Mouse (Mus musculus) brown adipose tissue, adult 24 weeks (tissue): ENCODE data around the gene Pcdh9. TPM values are rescaled to one million over a fixed set of nuclear protein-coding genes. Genes with fewer than 3 reads are reported as not detected.
"Not testable (repeated sequence)": the region's sequence is repeated elsewhere in the genome, so short reads cannot be mapped to it uniquely, and the experiment has no call there.

Source experiments
- H3K27ac ChIP-seq: fragments of 200-500 bp; replicated peaks from 2 replicates; pipeline ENCODE4 v1.5.1; 2012; ENCODE audit warnings: low read depth, mild to moderate bottlenecking, low read length
- H3K4me1 ChIP-seq: fragments of 200-500 bp; 2 replicates; pipeline ENCODE4 v1.6.1; 2012; ENCODE audit warnings: low read length, mixed read lengths; ENCODE audit not compliant: control insufficient read depth, insufficient read depth, insufficient read length
- H3K4me3 ChIP-seq: fragments of 200-500 bp; 2 replicates; pipeline ENCODE4 v1.5.1; 2012; ENCODE audit warnings: low read depth, mild to moderate bottlenecking, low read length, moderate library complexity; ENCODE audit not compliant: insufficient read depth
- polyA plus RNA-seq: library from polyadenylated mRNA; stranded (reverse); fragments of >200 nt; gene quantifications from 2 replicates; pipeline ENCODE4 v1.2.4, GENCODE M21; 2012; ENCODE audit not compliant: missing spikeins, insufficient read depth, insufficient read length

Pcdh9 gene
- polyA plus RNA-seq, 1 experiment, result 0.16 TPM

DNA sequence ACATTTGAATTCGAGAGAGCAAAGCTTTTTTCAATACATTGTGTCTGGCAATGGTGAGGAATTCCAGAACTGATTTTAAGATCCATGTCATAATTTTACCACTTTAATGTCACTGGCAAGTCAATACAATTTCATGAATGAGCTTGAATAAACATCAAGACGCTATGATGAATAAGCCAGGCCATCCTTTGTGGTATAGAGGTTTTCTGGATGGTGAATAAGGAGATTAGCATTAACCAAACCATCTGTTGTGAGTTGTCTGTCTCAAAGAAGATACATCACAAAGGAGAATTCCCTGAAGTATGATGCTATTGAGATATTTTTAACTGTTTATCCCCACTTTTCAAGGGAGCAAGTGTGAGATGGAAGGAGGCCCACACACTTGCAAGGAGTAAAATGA is 602.1 kb downstream of the Pcdh9 start:
- no peak overlapping the region for H3K27ac ChIP-seq

DNA sequence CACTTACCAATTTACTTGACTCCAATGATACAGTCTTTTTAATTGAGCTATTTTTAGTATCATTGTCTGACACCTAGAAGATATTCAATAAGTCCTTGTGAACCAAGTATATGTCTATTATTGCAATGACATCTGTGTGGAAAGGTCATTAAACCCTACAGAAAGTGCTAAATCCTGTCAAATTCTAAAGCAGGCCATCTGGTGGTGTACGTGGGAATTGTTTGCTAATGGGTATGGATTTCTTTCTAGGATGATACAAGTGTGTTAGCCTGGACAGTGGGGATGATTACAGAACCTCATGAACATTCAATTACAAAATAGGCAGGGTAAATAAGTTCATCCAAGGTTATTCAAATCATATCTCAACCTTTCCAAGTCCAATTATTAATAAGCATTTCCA is 602.8 kb downstream of the Pcdh9 start:
- Histone ChIP-seq H3K4me1 (no peaks in the 10 kb centered on the region), H3K27ac (no peak overlapping the region), H3K4me3 (no peak overlapping the region)

More for the DNA sequence above, 602.1 kb downstream of the Pcdh9 start:
- no peaks in the 10 kb centered on the region for H3K4me1 ChIP-seq
- no peak overlapping the region for H3K4me3 ChIP-seq

DNA sequence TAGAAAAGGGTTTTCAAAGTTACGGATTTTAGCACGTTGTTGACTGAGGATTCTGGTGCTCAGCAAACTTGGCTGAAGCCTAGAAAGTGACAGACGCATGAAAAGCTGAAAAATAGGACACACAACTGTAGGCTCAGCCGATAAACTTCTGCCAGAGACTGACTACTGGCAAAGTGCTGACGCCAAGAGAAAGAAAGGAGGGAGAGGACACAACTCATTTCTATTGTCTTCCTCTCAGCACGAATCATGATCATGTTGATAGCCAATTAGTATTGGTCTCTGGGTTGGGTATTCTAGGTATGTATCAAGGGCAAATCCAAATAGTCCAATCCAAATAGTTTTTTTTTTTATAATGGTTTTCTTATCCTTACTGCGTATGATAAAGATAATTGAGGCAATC is 605.3 kb downstream of the Pcdh9 start:
- H3K4me3 ChIP-seq, result no peak overlapping the region
- no peak overlapping the region for H3K27ac ChIP-seq
- no peaks in the 10 kb centered on the region for H3K4me1 ChIP-seq

DNA sequence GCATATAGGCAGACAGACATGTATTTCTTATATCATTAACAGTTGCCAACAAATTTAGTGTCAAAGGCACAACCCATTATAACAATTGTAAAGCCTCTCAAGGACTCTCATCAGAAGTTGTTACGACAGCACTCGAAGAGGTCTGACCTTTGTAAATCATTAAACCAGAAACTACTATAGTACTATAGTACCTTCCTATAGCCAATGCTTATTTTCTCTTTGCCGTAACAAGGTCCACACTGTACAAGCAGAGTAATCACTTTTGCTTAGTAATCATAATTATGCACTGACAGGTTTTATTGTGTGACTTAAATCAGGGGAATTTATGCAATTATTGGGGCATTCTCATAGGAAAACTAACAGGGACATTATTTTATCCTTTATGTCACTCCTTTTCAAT is 606.5 kb downstream of the Pcdh9 start:
- no peak overlapping the region for H3K27ac ChIP-seq
- H3K4me3 ChIP-seq, result no peak overlapping the region
- no peaks in the 10 kb centered on the region for H3K4me1 ChIP-seq

DNA sequence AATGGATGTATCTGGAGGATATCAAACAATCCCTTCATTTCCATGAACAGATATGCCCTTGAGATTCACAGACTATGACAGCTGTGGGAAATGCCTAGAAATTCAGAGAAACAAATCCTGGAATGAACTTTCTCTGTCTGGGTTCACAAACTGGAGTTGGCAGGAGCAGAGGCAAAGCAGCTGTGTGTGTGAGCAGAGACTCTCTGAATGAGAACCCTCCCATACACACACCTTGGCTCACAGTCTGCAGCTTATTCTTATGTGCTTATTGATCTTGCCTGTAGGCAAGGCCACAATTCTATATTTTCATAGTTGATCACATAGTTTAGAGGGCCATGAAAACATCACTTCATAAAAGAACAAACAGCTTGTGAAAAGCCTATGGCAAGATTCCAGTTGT is 614.8 kb downstream of the Pcdh9 start:
- no peak overlapping the region for H3K4me3 ChIP-seq
- no peak overlapping the region for H3K27ac ChIP-seq
- H3K4me1 ChIP-seq, result no peaks in the 10 kb centered on the region

DNA sequence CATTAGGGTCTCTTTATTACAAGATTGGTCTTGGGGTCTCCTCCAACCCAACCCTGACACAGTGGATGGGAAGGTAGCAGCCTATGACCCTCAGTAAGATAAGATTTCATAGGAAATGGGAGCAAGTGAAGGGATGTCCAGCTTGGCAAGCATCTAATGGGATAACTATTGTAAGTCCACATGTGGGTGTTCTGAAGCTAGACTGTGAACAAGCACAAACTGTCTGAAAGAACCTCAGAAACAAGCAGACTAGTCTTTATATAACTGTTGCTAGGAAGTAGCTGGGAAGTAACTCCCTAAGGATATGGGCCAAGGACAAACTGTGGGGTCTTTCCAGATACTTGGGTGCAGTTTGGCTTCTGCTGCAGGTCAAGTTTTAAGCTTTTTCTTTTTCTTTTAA is 615.7 kb downstream of the Pcdh9 start:
- H3K27ac ChIP-seq, result no peak overlapping the region
- H3K4me3 ChIP-seq, result no peak overlapping the region
- no peaks in the 10 kb centered on the region for H3K4me1 ChIP-seq

DNA sequence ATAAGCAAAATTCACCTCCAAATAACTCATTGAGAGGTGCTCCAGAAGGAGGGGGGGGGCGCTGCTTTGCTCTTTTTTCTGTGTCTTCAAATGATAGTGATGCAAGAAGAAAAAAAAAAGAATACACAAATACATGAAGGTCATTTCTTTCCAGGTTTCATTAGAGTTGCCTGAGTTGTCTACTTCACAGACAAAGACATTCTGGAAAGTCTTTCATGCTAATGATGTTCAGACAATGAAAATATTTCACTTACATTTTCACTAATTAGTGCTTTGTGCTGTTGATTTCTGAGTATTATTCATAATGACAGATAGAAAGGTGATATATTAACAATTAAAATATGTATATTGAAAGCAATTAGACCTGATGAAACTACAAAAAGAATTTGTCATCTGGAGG is 637.1 kb downstream of the Pcdh9 start:
- Histone ChIP-seq H3K4me3 (no peak overlapping the region), H3K27ac (no peak overlapping the region), H3K4me1 (no peaks in the 10 kb centered on the region)

DNA sequence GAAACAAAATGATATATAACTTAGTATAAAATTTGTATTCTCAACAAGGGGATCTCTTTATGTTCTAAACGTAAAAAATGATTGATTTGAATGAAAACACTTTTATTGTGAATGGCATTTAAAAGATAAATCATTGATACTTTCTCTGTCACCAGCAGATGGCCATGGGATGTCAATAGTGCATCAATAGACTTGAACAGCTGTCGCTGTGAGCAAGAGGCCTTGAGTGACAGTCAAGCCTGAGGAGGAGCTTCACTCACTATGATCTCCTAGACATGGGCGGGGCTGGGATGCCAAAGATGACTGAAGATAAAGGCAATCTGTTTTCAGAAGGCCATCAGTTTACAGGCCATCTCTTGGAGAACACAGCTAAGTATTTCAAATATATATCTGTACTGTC is 650.2 kb downstream of the Pcdh9 start:
- Histone ChIP-seq H3K4me3 (no peak overlapping the region), H3K4me1 (no peaks in the 10 kb centered on the region)

DNA sequence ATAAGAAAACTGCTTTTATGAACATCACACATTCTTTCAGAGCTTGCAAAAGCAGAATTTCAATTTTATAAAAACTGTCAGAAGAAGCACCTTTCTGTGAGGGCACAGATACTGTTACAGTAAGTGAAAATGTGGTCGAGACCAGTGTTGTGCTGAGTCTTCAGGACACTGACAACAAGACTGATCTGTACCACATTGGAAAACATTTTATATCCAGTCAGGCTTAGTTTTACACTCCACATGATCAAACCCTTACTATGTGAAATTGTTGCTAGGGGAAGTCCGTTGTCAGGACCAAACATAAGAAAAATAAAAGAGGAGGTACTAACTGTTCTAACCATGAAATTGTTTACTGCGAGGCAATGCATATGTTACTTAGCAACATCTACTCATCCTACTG is 656.1 kb downstream of the Pcdh9 start:
- H3K4me1 ChIP-seq, result no peaks in the 10 kb centered on the region
- H3K4me3 ChIP-seq, result no peak overlapping the region
- no peak overlapping the region for H3K27ac ChIP-seq

More for the DNA sequence above, 650.2 kb downstream of the Pcdh9 start:
- H3K27ac ChIP-seq, result no peak overlapping the region

DNA sequence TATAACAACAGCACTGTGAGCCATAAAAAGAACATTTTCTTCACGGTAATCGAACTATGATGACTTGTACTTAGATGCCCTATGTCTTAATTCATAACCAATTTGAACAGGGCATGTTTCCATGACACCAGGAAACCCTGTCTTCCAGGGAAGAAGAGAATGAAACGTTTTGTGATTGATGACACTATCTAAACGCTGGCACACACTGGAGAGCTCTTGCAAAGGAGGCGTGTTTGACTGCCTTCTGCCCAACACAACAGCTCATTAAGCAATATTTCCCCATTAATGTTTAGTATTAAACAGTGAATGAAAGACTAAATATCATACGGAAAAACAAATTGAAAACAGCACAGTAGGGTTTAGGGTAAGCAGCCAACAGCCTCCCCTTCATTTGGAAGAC is 656.9 kb downstream of the Pcdh9 start:
- H3K4me3 ChIP-seq, result no peak overlapping the region
- H3K4me1 ChIP-seq, result no peaks in the 10 kb centered on the region
- no peak overlapping the region for H3K27ac ChIP-seq

DNA sequence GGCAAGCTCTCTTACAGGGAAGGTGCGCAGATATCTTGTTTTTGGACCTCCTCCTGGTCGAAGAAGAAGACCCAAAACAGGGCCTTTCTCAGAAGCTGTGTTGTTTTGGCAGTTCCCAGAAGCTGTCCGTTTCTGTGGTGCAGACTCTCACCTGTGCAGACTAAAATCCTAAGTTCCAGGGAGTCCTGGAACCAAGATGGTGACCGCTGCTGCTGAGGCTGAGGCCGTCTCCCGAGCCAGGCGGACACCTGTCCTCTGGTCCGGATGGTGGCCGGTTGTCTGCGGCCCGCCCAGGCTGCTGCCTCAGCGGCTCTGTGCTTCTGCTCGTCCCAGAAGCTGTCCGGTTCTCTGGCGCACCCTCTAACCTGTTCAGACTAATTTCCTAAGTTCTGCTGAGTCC is 675.6 kb downstream of the Pcdh9 start:
- not testable (repeated sequence) for H3K27ac ChIP-seq, H3K4me1 ChIP-seq, H3K4me3 ChIP-seq

DNA sequence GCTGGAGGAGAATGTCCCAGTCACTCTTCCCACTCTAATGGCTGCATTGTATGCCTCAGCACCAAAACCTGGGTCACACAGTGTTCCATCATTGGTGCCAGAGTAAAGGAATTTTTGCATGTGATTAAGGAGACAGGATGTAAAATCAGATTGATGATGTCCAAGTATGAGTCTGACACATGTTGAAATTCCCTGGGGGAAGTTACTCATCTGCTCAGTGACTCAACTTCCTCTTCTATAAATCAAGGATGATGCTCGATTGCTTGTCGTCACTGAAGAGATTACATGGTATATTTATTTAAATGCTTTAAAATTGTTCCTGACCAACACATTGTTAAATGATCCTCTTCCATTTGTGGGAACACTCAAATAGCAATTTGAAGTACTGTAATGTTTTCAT is 690.7 kb downstream of the Pcdh9 start:
- Histone ChIP-seq H3K4me3 (no peak overlapping the region), H3K27ac (no peak overlapping the region), H3K4me1 (no peaks in the 10 kb centered on the region)

DNA sequence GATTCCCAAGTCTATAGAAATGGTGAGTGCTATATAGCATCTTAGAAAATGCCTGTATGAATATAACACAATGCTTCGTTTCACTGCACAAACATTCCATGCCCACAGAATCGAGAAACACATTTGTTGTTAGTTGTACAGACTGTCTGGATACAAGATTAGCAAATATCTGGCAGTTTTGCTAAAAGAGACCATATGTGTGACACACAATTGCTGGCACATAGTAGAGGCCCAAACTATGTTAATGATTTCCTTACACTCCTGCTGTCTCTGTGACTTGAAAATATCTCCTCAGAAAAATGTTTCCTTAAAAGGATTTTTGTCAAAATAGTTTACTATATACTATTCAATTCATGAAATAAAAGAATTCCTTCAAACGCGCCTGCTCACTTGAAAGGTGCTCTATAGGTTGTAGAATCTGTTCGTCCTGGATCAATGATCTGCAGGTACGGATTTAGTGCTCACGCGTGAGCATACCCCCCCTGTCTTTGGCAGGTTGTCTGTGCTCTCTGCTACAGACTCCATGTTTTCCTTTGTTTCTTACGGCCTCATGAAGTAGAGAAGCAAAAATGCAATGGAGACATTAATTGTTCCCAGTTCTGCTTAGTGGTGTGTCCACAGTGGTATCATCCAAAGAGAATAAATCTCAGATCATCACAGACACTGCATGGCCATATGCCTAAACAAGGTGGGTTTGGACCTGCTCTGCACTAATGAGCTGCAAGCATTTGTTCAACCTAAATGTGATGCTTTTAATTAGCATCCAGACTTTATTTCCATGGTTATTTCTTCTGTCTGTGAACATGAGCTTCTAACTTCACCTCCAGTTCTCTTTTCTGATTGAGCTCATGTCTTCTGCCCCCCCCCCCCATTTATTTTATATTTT is 707.6 kb downstream of the Pcdh9 start:
- Histone ChIP-seq H3K4me1 (no peaks in the 10 kb centered on the region), H3K4me3 (no peak overlapping the region), H3K27ac (no peak overlapping the region)

DNA sequence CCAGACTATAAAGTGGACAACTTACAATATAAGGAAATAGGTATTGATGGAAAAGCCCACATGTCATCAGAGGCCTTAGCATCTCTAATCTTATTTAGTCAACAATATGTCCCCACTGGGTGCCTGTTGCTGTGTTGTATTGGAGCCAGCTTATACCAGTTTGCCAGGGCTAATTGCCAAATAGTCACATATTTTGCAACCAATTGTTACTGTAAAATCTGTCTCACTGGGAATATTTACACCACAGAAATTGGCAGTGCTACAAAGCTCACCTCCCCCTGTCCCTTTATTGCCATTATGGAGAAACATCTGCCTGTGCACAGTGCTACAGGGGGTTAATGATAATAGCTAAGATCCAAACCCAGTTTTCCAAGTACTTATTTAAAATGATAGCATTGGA is 721.3 kb downstream of the Pcdh9 start:
- Histone ChIP-seq H3K4me3 (no peak overlapping the region), H3K27ac (no peak overlapping the region), H3K4me1 (no peaks in the 10 kb centered on the region)

DNA sequence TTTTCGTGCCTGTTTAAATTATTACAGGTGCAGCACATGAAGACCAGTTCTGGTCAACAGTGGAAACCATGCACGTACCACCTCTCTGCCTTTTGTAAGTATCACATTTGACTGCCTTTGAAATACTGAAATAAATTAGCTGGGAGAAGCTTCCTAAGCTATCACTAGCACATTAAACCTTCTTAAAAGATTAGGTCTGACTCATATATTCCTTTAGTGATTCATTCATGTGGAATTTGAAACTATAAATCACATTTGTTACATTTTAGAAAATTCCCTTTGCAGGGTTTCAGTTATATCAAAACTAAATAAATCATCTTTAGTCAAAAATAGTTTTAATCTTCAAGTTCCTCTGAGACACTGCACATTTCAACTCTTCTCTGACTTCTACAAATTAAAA is 722.1 kb downstream of the Pcdh9 start:
- no peak overlapping the region for H3K27ac ChIP-seq

DNA sequence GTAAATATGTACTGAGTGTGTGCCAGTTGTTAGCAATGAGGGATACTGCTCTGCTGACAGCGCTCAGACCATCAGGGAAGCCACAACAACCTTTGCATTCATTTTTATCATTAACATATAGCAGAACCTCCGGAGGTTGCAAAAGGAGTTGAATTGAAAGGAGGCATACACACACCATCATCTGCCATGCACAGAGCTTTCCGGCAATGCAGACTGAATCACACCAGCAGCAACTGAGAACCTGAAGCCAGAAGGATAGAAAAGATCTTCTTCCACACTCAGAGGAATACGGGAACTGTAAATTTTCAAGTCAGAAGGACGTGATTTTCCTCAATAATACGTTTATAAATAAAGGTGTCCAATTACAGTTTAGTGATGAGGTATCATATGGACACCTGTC is 747.1 kb downstream of the Pcdh9 start:
- Histone ChIP-seq H3K27ac (no peak overlapping the region), H3K4me1 (no peaks in the 10 kb centered on the region), H3K4me3 (no peak overlapping the region)

More for the DNA sequence above, 722.1 kb downstream of the Pcdh9 start:
- Histone ChIP-seq H3K4me3 (no peak overlapping the region), H3K4me1 (no peaks in the 10 kb centered on the region)
